Mouse (Mus musculus): Measurements from ENCODE around the gene Ubn1. TPM values are rescaled to one million over a fixed set of nuclear protein-coding genes. Genes with fewer than 3 reads are reported as not detected.

Gene Ubn1
- 62.2 TPM for polyA plus RNA-seq (2017; shearing (Covaris generic))

DNA sequence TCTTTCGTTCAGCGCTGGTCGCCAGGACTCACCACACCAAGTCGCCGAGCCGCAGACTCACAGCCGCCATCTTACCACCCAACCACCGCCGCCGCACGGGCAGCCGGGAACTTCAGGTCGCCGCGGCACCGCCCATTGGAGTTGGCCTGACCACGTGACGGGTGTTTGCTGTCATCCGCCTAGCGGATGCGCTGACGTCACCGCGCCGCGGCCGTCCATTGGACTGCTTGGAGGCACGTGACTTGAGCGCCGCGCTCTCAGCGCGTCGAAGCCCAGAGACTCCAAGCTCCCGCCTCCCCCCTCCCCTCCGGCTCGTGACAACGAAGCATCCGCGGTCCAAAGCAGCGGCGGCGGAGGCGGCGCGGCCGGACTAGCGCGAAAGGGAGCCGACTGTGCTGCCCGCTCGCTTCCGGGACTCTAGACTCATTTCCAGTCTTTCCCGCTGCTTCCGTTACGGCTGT, at the start of gene Ubn1, which contains the start of gene Glyr1:
Ubn1 (plus strand) TSS at position 284 of the 461 bp plus-strand sequence.
Glyr1 (minus strand) TSS at position 90 of the 461 bp plus-strand sequence.

DNA sequence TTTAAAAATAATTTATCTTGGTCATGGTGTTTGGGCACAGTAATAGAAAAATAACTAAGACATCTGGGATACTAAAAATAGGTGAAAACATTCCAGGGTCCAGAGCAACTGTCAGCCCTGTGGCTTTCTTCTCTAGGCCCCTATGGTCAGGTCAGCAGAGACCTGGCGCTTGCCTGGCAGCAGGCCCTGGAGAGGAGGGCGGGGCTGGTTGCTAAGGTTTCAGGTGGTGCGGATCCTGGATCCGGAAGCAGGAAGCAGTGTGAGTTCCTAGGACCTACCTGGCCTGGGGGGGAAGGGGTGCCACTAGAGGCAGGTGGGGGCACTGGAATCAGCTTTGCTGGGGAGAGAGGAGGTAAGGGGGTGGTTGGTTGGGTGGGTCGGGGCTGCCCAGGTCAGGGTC, 42.8 kb upstream of the Ubn1 start, which contains the start of gene Smim22:
Smim22 (plus strand) TSS at position 222 of the 400 bp plus-strand sequence.

DNA sequence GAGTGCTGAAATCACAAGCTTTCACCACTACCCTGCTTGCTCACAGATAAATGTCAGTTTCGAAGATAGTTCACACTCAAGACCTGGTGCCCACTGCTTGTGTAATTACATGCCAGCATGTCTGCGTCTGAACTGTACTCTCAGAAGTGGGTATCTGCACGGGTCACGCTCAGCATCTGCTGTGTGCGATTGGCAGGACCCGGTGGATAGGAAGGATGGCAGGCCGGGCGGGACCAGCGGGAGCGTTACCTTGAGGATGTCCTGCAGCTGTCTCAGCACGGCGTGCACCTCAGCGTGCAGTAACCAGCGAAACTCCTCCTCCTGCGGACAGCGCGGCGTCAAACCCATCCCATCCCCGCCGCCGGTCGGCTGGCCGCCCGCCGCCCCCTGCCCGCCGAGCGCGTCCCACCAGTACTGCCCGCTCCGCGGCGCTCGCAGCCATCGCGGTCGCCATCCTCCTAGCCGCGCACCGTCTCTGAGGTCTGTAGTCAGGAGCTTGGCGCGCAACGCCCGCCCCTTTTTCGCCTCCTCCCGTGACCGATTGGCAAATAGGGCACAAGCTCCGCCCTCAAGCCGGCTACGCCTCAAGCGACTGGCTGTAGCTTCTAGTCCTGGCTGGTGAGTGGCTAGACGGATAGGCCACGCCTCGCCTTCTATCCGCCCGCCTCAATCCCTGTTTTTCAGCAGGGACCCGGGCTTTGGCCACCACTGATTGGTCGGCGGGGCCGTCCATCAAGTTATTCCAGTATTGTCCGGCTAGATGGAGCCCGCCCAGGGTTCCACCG, 36.6 kb upstream of the Ubn1 start, which contains the start of gene Rogdi:
Rogdi (minus strand) TSS at position 500 of the 785 bp plus-strand sequence.

DNA sequence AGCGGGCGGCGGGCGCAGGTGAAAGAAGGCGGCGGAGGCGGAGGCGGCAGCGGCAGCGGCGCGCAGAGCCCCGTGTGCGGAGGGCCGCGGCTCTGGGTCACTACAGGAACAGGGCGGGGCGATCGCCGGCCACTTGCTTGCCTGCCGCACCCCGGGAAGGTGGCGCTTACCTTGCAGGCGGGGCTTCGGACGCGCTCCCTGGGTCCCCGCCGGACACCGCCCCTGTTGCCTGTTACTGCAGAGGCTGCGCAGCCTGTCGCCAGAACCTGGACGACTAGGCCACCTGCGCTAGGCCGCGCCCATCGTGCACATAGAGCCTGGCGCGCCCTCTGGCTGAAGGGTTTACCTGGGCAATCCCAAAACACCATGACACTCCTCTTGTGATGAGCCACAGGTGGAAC, 82.5 kb downstream of the Ubn1 start, which contains the start of gene Ppl:
Ppl (minus strand) TSS at position 21 of the 401 bp plus-strand sequence.

Other genes with a start within 250 kb of the Ubn1 start
- gene 4930562C15Rik, start 214.6 kb upstream of the Ubn1 start, polyA plus RNA-seq (2017; shearing (Covaris generic)) = 0.29 TPM
- 78.3 TPM for gene Ubald1, start 169.7 kb upstream of the Ubn1 start, polyA plus RNA-seq (2017; shearing (Covaris generic))
- 49.6 TPM for gene Mgrn1, start 163.8 kb upstream of the Ubn1 start, polyA plus RNA-seq (2017; shearing (Covaris generic))
- gene Nudt16l1, start 111.3 kb upstream of the Ubn1 start, polyA plus RNA-seq (2017; shearing (Covaris generic)) = 71.1 TPM
- 54.5 TPM for gene Anks3, start 85.9 kb upstream of the Ubn1 start, polyA plus RNA-seq (2017; shearing (Covaris generic))
- 0.24 TPM for gene Sept12, start 52.2 kb upstream of the Ubn1 start, polyA plus RNA-seq (2017; shearing (Covaris generic))
- not detected for gene Smim22, start 42.8 kb upstream of the Ubn1 start, polyA plus RNA-seq (2017; shearing (Covaris generic))
- 14.6 TPM for gene Rogdi, start 36.5 kb upstream of the Ubn1 start, polyA plus RNA-seq (2017; shearing (Covaris generic))
- gene Glyr1, start 194 bp upstream of the Ubn1 start, polyA plus RNA-seq (2017; shearing (Covaris generic)) = 109 TPM
- 0.37 TPM for gene Ppl, start 82.4 kb downstream of the Ubn1 start, polyA plus RNA-seq (2017; shearing (Covaris generic))
- not detected for gene Sec14l5, start 97.1 kb downstream of the Ubn1 start, polyA plus RNA-seq (2017; shearing (Covaris generic))
- 38.5 TPM for gene Nagpa, start 154.0 kb downstream of the Ubn1 start, polyA plus RNA-seq (2017; shearing (Covaris generic))
- gene AU021092, start 172.2 kb downstream of the Ubn1 start, polyA plus RNA-seq (2017; shearing (Covaris generic)) = not detected
- 37.7 TPM for gene Alg1, start 183.6 kb downstream of the Ubn1 start, polyA plus RNA-seq (2017; shearing (Covaris generic))
- 26.7 TPM for gene Eef2kmt, start 205.9 kb downstream of the Ubn1 start, polyA plus RNA-seq (2017; shearing (Covaris generic))